10 mouse cellular contexts compared by ENCODE assay signal in genomic region chr6:115891061-115891460, GRCm38 (mm10). TPM values are rescaled to one million over a fixed set of nuclear protein-coding genes. Genes with fewer than 3 reads are reported as not detected.
DNase-seq lines count a peak whose midpoint lies in the region; ATAC-seq lines count a peak whose summit lies in the region.
"Had no signal": no experiment of that assay in that cellular context is flagged by ENCODE, and none has a peak within 500 bp of the region (broad histone marks: within the 10 kb centered on the region; RNA-seq: fewer than 3 reads in every experiment).

No protein-coding gene starts in this region.

- H3K4me3 ChIP-seq in heart, embryonic 16.5 days (ENCODE audit: low read length): no peak overlapping the region
- no peak overlapping the region for H3K4me3 ChIP-seq in forebrain, embryonic 12.5 days (replicated peaks)
- H3K4me3 ChIP-seq in midbrain, embryonic 12.5 days: no peak overlapping the region
- H3K4me3 ChIP-seq: embryonic facial prominence, embryonic 12.5 days had no signal

- no peaks in the 10 kb centered on the region for H3K27me3 ChIP-seq in heart, embryonic 16.5 days (ENCODE audit: control insufficient read depth, insufficient read depth, low read length)
- H3K27me3 ChIP-seq in forebrain, embryonic 12.5 days: no peaks in the 10 kb centered on the region
- H3K27me3 ChIP-seq in midbrain, embryonic 12.5 days: 0 out of 2 replicates have a peak, but pooled peaks cover 4% of the 10 kb centered on the region
- H3K27me3 ChIP-seq: embryonic facial prominence, embryonic 12.5 days had no signal

- peak overlapping the region; percentile 34; the same call in 1 of the 2 replicates for H3K9ac ChIP-seq in heart, embryonic 16.5 days (ENCODE audit: low read length)
- H3K9ac ChIP-seq in forebrain, embryonic 12.5 days: no peak overlapping the region
- H3K9ac ChIP-seq in midbrain, embryonic 12.5 days (replicated peaks): no peak overlapping the region
- H3K9ac ChIP-seq: embryonic facial prominence, embryonic 12.5 days had no signal

- no peak overlapping the region for H3K4me2 ChIP-seq in heart, embryonic 16.5 days (ENCODE audit: low read depth, low read length)
- H3K4me2 ChIP-seq in forebrain, embryonic 12.5 days: no peak overlapping the region
- no peak overlapping the region for H3K4me2 ChIP-seq in midbrain, embryonic 12.5 days (replicated peaks)
- H3K4me2 ChIP-seq: embryonic facial prominence, embryonic 12.5 days had no signal

- H3K36me3 ChIP-seq in heart, embryonic 16.5 days (ENCODE audit: control insufficient read depth, insufficient read depth): peaks cover 22% of the 10 kb centered on the region
- H3K36me3 ChIP-seq in forebrain, embryonic 12.5 days (replicated peaks): peaks cover 43% of the 10 kb centered on the region
- H3K36me3 ChIP-seq in midbrain, embryonic 12.5 days: peaks cover 36% of the 10 kb centered on the region

- intact Hi-C loops in gastrocnemius, postnatal 36 days (cut with DNase I): no loop called here

- H3K9me3 ChIP-seq in heart, embryonic 16.5 days (replicated peaks; ENCODE audit: control insufficient read depth, low read length): peaks cover 6% of the 10 kb centered on the region
- 0 out of 2 replicates have a peak, but pooled peaks cover 4% of the 10 kb centered on the region for H3K9me3 ChIP-seq in forebrain, embryonic 12.5 days
- peaks cover 4% of the 10 kb centered on the region; the same call in 1 of the 2 replicates for H3K9me3 ChIP-seq in midbrain, embryonic 12.5 days

- H3K4me1 ChIP-seq in heart, embryonic 16.5 days (ENCODE audit: control insufficient read depth, insufficient read depth, low read length): peaks cover 12% of the 10 kb centered on the region
- H3K4me1 ChIP-seq in forebrain, embryonic 12.5 days: peaks cover 23% of the 10 kb centered on the region
- H3K4me1 ChIP-seq in midbrain, embryonic 12.5 days: peaks cover 17% of the 10 kb centered on the region

- WGBS in heart, embryonic 16.5 days: 50% methylated on average over 6 of the region's 6 CpGs
- WGBS in forebrain, embryonic 12.5 days: 84% methylated on average over 6 of the region's 6 CpGs
- 68% methylated on average over 6 of the region's 6 CpGs for WGBS in midbrain, embryonic 12.5 days

- no peak; the same call in 1 of the 2 replicates for ATAC-seq in heart, embryonic 16.5 days (replicated peaks; ENCODE audit: extremely low read depth, insufficient read depth, low FRiP score)
- peak; percentile 47; the same call in 1 of the 2 replicates for ATAC-seq in forebrain, embryonic 12.5 days (ENCODE audit: low FRiP score)
- ATAC-seq in midbrain, embryonic 12.5 days (ENCODE audit: low FRiP score, low read depth): 0 out of 2 replicates have a peak, but pooled peaks have one; percentile 4

- peak overlapping the region; percentile 14; the same call in 1 of the 2 replicates for H3K27ac ChIP-seq in heart, embryonic 16.5 days (ENCODE audit: low read length)
- peak overlapping the region; percentile 78 for H3K27ac ChIP-seq in forebrain, embryonic 12.5 days
- H3K27ac ChIP-seq in midbrain, embryonic 12.5 days (replicated peaks): peak overlapping the region; percentile 46; the same call in 1 of the 2 replicates
- H3K27ac ChIP-seq: embryonic facial prominence, embryonic 12.5 days had no signal

- DNase-seq in heart, adult 18-20 months: no peak
- DNase-seq in NIH3T3 (ENCODE audit: low read depth): peak; percentile 39
- no peak for DNase-seq in spleen, adult 18-20 months
- DNase-seq in gastrocnemius, postnatal 36 days: no peak
- no peak for DNase-seq in adrenal gland, adult 2 months

RNA-seq across cellular contexts. Expression of gene Ift122, which starts 37.8 kb away (rescaled TPM):
- polyA plus RNA-seq in heart, embryonic 16.5 days (2015; fragmentation: Nextera tagmentation; extraction: Ambion mirVana): 21.4 and 23.0 TPM in 2 replicates
- 1 to 10 TPM; 6.5 to 7.4 TPM for total RNA-seq in heart, adult 18-20 months (2021)
- polyA plus RNA-seq in forebrain, embryonic 12.5 days (2016; fragmentation: Nextera tagmentation; extraction: Ambion mirVana): 29.9 and 30.5 TPM in 2 replicates
- polyA plus RNA-seq in midbrain, embryonic 12.5 days (2016; fragmentation: Nextera tagmentation; extraction: Ambion mirVana): 27.7 and 28.9 TPM in 2 replicates
- 1 to 10 TPM; 4.0 to 8.8 TPM for total RNA-seq in gastrocnemius, postnatal 36 days (2021)
- total RNA-seq in adrenal gland, adult 2 months (2021): 10 to 100 TPM; 16.1 to 17.6 TPM
- 14.0 and 16.5 TPM in 2 replicates for polyA plus RNA-seq in adrenal gland, adult 2 months (2012; rRNA removed)

RNA-seq across cellular contexts. Expression of gene Mbd4, which starts 37.9 kb away (rescaled TPM):
- 10.2 and 12.5 TPM in 2 replicates for polyA plus RNA-seq in heart, embryonic 16.5 days (2015; fragmentation: Nextera tagmentation; extraction: Ambion mirVana)
- total RNA-seq in heart, adult 18-20 months (2021): 1 to 10 TPM in 1 of 2 experiments, under 1 TPM in 1; 0.79 to 1.1 TPM
- polyA plus RNA-seq in forebrain, embryonic 12.5 days (2016; fragmentation: Nextera tagmentation; extraction: Ambion mirVana): 28.7 TPM in 2 replicates
- polyA plus RNA-seq in midbrain, embryonic 12.5 days (2016; fragmentation: Nextera tagmentation; extraction: Ambion mirVana): 23.2 and 24.4 TPM in 2 replicates
- total RNA-seq in gastrocnemius, postnatal 36 days (2021): under 1 TPM; 0.89 to 0.91 TPM
- 1 to 10 TPM; 1.9 to 2.7 TPM for total RNA-seq in adrenal gland, adult 2 months (2021)
- 0.49 and 0.65 TPM in 2 replicates for polyA plus RNA-seq in adrenal gland, adult 2 months (2012; rRNA removed)

RNA-seq across cellular contexts. Expression of gene Rho, which starts 40.5 kb away (rescaled TPM):
- 0.16 TPM in 1 of 2 replicates, not detected in the other for polyA plus RNA-seq in heart, embryonic 16.5 days (2015; fragmentation: Nextera tagmentation; extraction: Ambion mirVana)
- total RNA-seq in heart, adult 18-20 months (2021): not detected
- 0.43 TPM in 1 of 2 replicates, not detected in the other for polyA plus RNA-seq in forebrain, embryonic 12.5 days (2016; fragmentation: Nextera tagmentation; extraction: Ambion mirVana)
- 0.33 TPM in 1 of 2 replicates, not detected in the other for polyA plus RNA-seq in midbrain, embryonic 12.5 days (2016; fragmentation: Nextera tagmentation; extraction: Ambion mirVana)
- not detected for total RNA-seq in gastrocnemius, postnatal 36 days (2021)
- total RNA-seq in adrenal gland, adult 2 months (2021): under 1 TPM; 0.52 to 0.95 TPM
- polyA plus RNA-seq in adrenal gland, adult 2 months (2012; rRNA removed): 2.2 and 3.4 TPM in 2 replicates

RNA-seq across cellular contexts. Expression of gene Efcab12, which starts 52.8 kb away (rescaled TPM):
- polyA plus RNA-seq in heart, embryonic 16.5 days (2015; fragmentation: Nextera tagmentation; extraction: Ambion mirVana): 0.51 and 0.59 TPM in 2 replicates
- total RNA-seq in heart, adult 18-20 months (2021): under 1 TPM; 0.27 to 0.54 TPM
- 1.7 and 2.3 TPM in 2 replicates for polyA plus RNA-seq in forebrain, embryonic 12.5 days (2016; fragmentation: Nextera tagmentation; extraction: Ambion mirVana)
- polyA plus RNA-seq in midbrain, embryonic 12.5 days (2016; fragmentation: Nextera tagmentation; extraction: Ambion mirVana): 2.1 TPM in 2 replicates
- under 1 TPM; 0.10 to 0.25 TPM for total RNA-seq in gastrocnemius, postnatal 36 days (2021)
- under 1 TPM; 0.66 to 0.75 TPM for total RNA-seq in adrenal gland, adult 2 months (2021)
- polyA plus RNA-seq in adrenal gland, adult 2 months (2012; rRNA removed): 0.06 and 0.13 TPM in 2 replicates

RNA-seq across cellular contexts. Expression of gene H1foo, which starts 53.7 kb away (rescaled TPM):
- not detected in 2 replicates for polyA plus RNA-seq in heart, embryonic 16.5 days (2015; fragmentation: Nextera tagmentation; extraction: Ambion mirVana)
- total RNA-seq in heart, adult 18-20 months (2021): not detected
- polyA plus RNA-seq in forebrain, embryonic 12.5 days (2016; fragmentation: Nextera tagmentation; extraction: Ambion mirVana): not detected in 2 replicates
- polyA plus RNA-seq in midbrain, embryonic 12.5 days (2016; fragmentation: Nextera tagmentation; extraction: Ambion mirVana): not detected in 2 replicates
- total RNA-seq in gastrocnemius, postnatal 36 days (2021): not detected
- not detected for total RNA-seq in adrenal gland, adult 2 months (2021)
- polyA plus RNA-seq in adrenal gland, adult 2 months (2012; rRNA removed): not detected in 2 replicates
- total RNA-seq: left cerebral cortex, adult 8-10 months had no signal
- polyA plus RNA-seq: embryonic facial prominence, embryonic 12.5 days had no signal

Comparison
In these comparisons a context has a peak if more than half of its experiments do, and no peak if none do; other contexts are left out.
1. H3K27ac ChIP-seq: peak in every context shown above with its lines; median percentile 78 in forebrain, embryonic 12.5 days; 46 in midbrain, embryonic 12.5 days; 14 in heart, embryonic 16.5 days.